Mouse (Mus musculus) heart, adult 2 months (tissue): ENCODE measurements around the gene Galnt18. TPM values are rescaled to one million over a fixed set of nuclear protein-coding genes. Genes with fewer than 3 reads are reported as not detected.
A peak's percentile ranks its signal among the peaks of the same experiment; 100 is the strongest.

Experiments used
- DNase-seq, 2 experiments: peaks; one replicate each; pipeline ENCODE4 v3.0.0; 2021
- H3K27ac ChIP-seq: fragments of 200-600 bp; 2 replicates; pipeline ENCODE4 v1.8.1; 2022
- H3K27me3 ChIP-seq: fragments of 200-500 bp; 2 replicates; pipeline ENCODE4 v1.6.1; 2012; ENCODE audit warnings: mild to moderate bottlenecking, low read length, inconsistent platforms, mixed read lengths; ENCODE audit not compliant: control insufficient read depth, insufficient read depth
- H3K36me3 ChIP-seq: fragments of 200-500 bp; 2 replicates; pipeline ENCODE4 v1.6.1; 2012; ENCODE audit warnings: low read length, inconsistent platforms; ENCODE audit not compliant: control insufficient read depth, insufficient read depth
- H3K4me1 ChIP-seq: fragments of 200-500 bp; 2 replicates; pipeline ENCODE4 v1.6.1; 2011; ENCODE audit warnings: low read length; ENCODE audit not compliant: control insufficient read depth, insufficient read depth
- H3K4me3 ChIP-seq: fragments of 200-600 bp; 2 replicates; pipeline ENCODE4 v1.8.1; 2022
- H3K79me2 ChIP-seq: fragments of 200-500 bp; replicated peaks from 2 replicates; pipeline ENCODE4 v1.6.1; 2012; ENCODE audit warnings: mild to moderate bottlenecking, inconsistent platforms, low read length, moderate library complexity, mixed read lengths; ENCODE audit not compliant: control insufficient read depth, insufficient read depth
- H3K9ac ChIP-seq: fragments of 200-500 bp; 2 replicates; pipeline ENCODE4 v1.6.1; 2012; ENCODE audit warnings: low read depth, mild to moderate bottlenecking, control low read depth, inconsistent platforms, low read length, mixed read lengths
- CTCF ChIP-seq: fragments of 200-600 bp; IDR thresholded peaks from 2 replicates; pipeline ENCODE4 v1.8.1; 2022; ENCODE audit warnings: antibody characterized with exemption, mild to moderate bottlenecking, moderate library complexity
- EP300 ChIP-seq: fragments of 200-500 bp; IDR thresholded peaks from 2 replicates; pipeline ENCODE4 v1.6.1; 2011; ENCODE audit warnings: low read depth, low read length, control low read depth; ENCODE audit not compliant: insufficient read depth
- POLR2A ChIP-seq: fragments of 200-500 bp; IDR thresholded peaks from 2 replicates; pipeline ENCODE4 v1.6.1; 2011; ENCODE audit warnings: mild to moderate bottlenecking, low read depth, low read length, control low read depth; ENCODE audit not compliant: insufficient read depth
- WGBS: fragments of 180-500 bp; shearing (Covaris S2); methylation state at CpG from one replicate; pipeline ENCODE4 v1.1.7; 2018; 5-methylcytosine and 5-hydroxymethylcytosine counted together
- intact Hi-C: fragments of 180-260 bp; cut with DNase I; formaldehyde crosslinking; loops from one replicate; pipeline ENCODE4 v1.15.1; 2025
- polyA plus RNA-seq: library from polyadenylated mRNA; depleted of rRNA; stranded (reverse); fragments of >200 nt; gene quantifications from 2 replicates; pipeline ENCODE4 v1.2.3, GENCODE M21; 2012
- total RNA-seq, 2 experiments: library from RNA; stranded (reverse); gene quantifications; 2 replicates each; pipeline ENCODE4 v1.2.3; 2021

Gene Galnt18
- total and polyA plus RNA-seq, 3 experiments, result 11.4 to 13.6 (median 12.1) TPM

DNA sequence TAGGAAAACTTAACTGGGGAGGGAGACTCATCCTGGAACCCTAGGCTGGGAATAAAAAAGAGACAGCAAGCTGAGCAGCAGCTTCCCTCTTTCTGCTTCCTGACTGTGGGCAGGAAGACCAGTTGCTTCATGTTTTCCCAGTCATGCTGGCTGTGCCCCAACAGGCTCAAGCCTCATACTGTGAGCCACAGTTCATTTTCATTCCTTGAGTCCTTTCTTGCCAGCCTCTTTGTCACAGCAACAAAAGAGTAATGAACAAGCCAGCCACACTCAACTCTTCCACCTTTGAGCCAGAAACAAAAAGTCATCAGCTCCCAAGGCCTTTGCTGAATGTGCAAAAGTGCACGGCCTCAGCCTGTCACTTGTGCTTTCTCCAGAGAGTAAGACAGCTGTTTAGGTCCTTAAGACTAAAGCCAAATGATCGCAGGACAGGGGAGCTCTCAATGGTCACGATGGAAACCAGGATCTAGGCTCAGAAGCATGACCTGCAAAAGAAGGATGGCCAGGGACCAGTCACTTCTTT lies 292.9 kb downstream of the Galnt18 start:
- 36% methylated on average over 3 of the region's 3 CpGs for WGBS
- Histone ChIP-seq H3K79me2 (no peaks in the 10 kb centered on the region), H3K27me3 (no peaks in the 10 kb centered on the region), H3K4me3 (no peak overlapping the region), H3K4me1 (peaks cover 4% of the 10 kb centered on the region), H3K36me3 (no peaks in the 10 kb centered on the region), H3K27ac (no peak overlapping the region; the same call in 1 of the 2 replicates), H3K9ac (no peak overlapping the region)
- TF ChIP-seq CTCF (no peak), EP300 (no peak), POLR2A (no peak)
- intact Hi-C loops, result no loop called here
- peak in 1 of 2 experiments; percentile 27 for DNase-seq

DNA sequence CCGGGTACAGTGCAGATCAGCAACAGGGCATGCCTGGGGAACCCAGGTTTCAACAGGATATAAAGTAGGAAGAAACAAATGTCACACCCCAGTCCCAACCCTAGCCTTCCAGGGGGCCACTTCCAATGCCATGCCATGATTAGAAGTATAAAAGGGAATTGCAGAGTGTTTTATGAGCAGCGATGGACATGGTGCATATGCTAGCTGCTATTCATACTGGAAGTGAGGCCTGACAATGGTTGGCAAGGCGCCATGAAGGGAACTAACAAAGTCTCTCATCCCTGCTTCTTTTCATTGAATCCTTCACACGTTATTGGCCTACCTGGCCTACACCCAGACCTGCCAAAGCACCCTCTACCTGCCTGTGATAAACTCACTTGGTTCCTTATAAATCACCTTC lies 295.9 kb downstream of the Galnt18 start:
- TF ChIP-seq CTCF, result no peak
- TF ChIP-seq POLR2A, result no peak
- no peak for TF ChIP-seq EP300
- 61% methylated on average over 4 of the region's 4 CpGs for WGBS
- Histone ChIP-seq H3K36me3 (no peaks in the 10 kb centered on the region), H3K79me2 (no peaks in the 10 kb centered on the region), H3K27me3 (no peaks in the 10 kb centered on the region), H3K4me1 (peaks cover 4% of the 10 kb centered on the region), H3K27ac (no peak overlapping the region), H3K9ac (no peak overlapping the region), H3K4me3 (no peak overlapping the region)
- no peak for DNase-seq
- intact Hi-C loops, result no loop called here

DNA sequence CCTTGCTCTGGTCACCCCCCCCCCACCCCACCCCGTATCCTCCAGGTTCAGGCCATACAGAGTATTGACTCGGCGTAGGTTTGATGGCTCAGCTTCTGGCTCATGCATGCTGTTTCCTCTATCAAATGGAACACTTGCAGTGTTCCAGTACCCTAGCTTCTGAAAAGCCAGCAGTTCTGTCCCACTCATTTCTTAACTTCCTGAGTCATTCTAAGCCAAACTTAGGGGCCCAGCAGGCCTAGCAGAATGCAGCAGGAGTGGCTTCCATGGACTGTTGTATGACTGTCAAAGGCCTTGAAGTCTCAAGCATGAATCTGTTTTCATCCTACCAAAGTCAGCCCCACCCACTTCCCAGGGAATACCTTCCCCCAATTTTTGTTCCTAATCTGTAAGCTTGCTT lies 296.5 kb downstream of the Galnt18 start:
- TF ChIP-seq EP300, result no peak
- TF ChIP-seq CTCF, result no peak
- no peak for TF ChIP-seq POLR2A

DNA sequence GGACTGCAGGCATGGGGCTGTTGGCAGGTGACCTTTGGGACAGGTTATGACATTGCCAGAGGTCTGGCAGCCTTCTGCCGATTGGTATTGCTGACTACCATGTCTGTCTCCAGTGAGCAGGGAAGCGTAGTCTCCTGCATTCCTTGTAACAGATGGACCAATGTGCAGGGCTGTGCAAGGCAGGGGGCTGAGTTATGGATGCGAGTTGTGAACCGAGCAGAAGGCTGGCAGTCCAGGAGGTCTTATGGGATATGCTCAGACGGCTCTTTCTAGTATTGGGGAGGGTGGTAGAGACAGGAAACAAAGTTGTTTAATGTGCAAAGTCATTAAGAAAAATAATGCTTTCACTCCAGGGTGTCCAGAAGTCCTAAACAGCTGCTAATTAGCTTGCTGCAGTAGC lies 312.1 kb downstream of the Galnt18 start:
- Histone ChIP-seq H3K9ac (no peak overlapping the region), H3K36me3 (no peaks in the 10 kb centered on the region), H3K27me3 (no peaks in the 10 kb centered on the region), H3K27ac (no peak overlapping the region), H3K79me2 (no peaks in the 10 kb centered on the region), H3K4me1 (no peaks in the 10 kb centered on the region), H3K4me3 (no peak overlapping the region)
- intact Hi-C loops, result no loop called here
- WGBS, result 78% methylated on average over 5 of the region's 5 CpGs
- no peak for TF ChIP-seq CTCF
- no peak for TF ChIP-seq EP300
- TF ChIP-seq POLR2A, result no peak
- DNase-seq, result no peak

More for the DNA sequence above, 296.5 kb downstream of the Galnt18 start:
- Histone ChIP-seq H3K79me2 (no peaks in the 10 kb centered on the region), H3K27ac (no peak overlapping the region), H3K27me3 (no peaks in the 10 kb centered on the region), H3K4me3 (no peak overlapping the region), H3K9ac (no peak overlapping the region), H3K36me3 (no peaks in the 10 kb centered on the region), H3K4me1 (peaks cover 4% of the 10 kb centered on the region)
- WGBS, result 87% methylated on average over 3 of the region's 3 CpGs
- intact Hi-C loops, result no loop called here
- no peak for DNase-seq

DNA sequence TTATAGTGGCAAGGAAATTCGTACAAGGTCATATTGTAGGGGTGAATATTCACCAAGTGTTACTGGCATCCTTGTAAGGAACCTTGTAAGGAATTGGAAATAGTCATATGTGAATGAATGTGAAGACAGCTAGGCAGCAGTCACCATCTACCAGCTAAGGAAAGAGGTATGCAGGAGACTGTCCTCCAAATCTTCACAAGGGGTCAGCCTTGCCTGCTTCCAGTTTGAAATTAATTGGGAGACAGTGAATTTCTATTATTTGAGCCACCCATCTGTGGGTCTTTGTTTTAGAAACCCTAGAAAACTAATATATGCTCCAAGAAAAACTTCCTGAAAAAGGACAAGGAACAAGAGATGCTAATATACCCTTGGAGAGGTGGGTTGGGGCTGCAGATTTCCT lies 313.1 kb downstream of the Galnt18 start:
- H3K4me3 ChIP-seq, result no peak overlapping the region
- H3K79me2 ChIP-seq, result no peaks in the 10 kb centered on the region
- H3K27ac ChIP-seq, result no peak overlapping the region
- no peaks in the 10 kb centered on the region for H3K36me3 ChIP-seq
- H3K9ac ChIP-seq, result no peak overlapping the region
- intact Hi-C loops, result no loop called here
- no peak for DNase-seq
- 65% methylated on average over 1 of the region's 1 CpGs for WGBS
- no peaks in the 10 kb centered on the region for H3K27me3 ChIP-seq
- H3K4me1 ChIP-seq, result no peaks in the 10 kb centered on the region
- TF ChIP-seq EP300 (no peak), CTCF (peak; percentile 52)

DNA sequence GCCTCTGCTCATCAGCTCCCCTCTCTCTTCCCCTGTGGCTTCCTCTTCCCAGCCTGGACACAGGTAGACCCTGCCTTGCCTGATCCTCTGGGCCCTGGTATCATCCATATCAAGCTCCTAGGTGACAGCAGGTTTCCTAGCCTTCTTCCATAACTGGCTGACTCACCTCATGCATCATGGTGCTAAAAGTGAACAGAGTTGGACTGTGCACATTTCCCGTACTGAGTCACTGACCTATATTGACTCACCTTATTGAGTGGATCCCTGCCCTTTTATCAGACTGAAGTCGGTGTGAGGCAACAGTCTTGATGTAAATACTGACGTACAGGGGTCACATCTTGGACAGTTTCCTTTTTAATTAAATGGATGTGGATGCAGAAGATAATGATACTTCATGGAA lies 313.7 kb downstream of the Galnt18 start:
- Histone ChIP-seq H3K9ac (no peak overlapping the region), H3K36me3 (no peaks in the 10 kb centered on the region), H3K4me3 (no peak overlapping the region), H3K27ac (no peak overlapping the region), H3K4me1 (no peaks in the 10 kb centered on the region), H3K79me2 (no peaks in the 10 kb centered on the region), H3K27me3 (no peaks in the 10 kb centered on the region)
- DNase-seq, result no peak
- intact Hi-C loops, result no loop called here
- 75% methylated on average over 3 of the region's 3 CpGs for WGBS
- TF ChIP-seq EP300, result no peak
- TF ChIP-seq POLR2A, result no peak
- no peak for TF ChIP-seq CTCF

DNA sequence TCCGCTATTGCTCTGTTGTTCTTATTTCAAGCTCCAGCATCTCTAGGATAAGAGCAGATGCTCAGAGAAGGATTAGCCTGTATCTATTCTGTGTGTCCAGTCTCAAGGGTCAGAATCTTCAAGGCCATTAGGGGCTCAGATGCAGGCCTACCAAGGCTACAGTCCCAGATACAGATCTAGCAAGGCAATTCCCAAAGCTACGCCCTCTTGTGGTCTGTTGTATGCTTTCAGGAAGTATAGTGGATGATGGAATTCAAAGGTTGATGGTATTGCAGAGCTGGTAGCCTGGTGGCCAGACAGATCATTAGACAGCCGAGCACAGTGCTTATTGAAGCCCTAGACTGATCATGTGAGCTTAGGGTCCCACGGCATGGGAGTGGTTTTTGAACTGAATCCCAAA lies 320.1 kb downstream of the Galnt18 start:
- intact Hi-C loops, result no loop called here
- Histone ChIP-seq H3K27me3 (no peaks in the 10 kb centered on the region), H3K9ac (no peak overlapping the region), H3K4me3 (no peak overlapping the region), H3K27ac (no peak overlapping the region), H3K79me2 (no peaks in the 10 kb centered on the region), H3K4me1 (no peaks in the 10 kb centered on the region), H3K36me3 (no peaks in the 10 kb centered on the region)
- 89% methylated on average over 4 of the region's 4 CpGs for WGBS
- TF ChIP-seq CTCF (peak; percentile 27), POLR2A (no peak), EP300 (no peak)
- no peak for DNase-seq
